ENCODE assay signal across 17 mouse cellular contexts in the genomic region with DNA sequence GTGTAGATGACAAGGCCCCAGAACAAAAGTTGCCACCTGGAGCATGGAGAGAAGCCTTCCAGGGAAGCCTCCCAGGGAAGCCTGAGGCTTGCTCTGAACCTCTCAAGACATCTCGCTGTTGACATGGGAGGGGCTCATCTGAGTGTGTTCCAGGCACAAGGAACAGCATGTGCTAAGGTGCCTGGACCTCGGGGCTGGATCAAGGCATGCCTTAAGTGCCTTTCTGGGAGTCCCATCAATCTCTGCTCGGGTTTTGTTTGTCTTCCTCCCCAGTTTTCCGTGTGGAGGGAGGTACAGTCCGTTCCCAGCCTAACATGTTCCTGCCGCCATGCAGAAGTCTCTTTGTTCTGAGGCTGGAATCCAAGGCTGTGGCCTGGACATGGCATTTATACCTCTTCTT. TPM values are rescaled to one million over a fixed set of nuclear protein-coding genes. Genes with fewer than 3 reads are reported as not detected.
A peak's percentile ranks its signal among the peaks of the same experiment; 100 is the strongest.
DNase-seq lines count a peak whose midpoint lies in the region; ATAC-seq and TF ChIP-seq lines count a peak whose summit lies in the region.
"Had no signal": no experiment of that assay in that cellular context is flagged by ENCODE, and none has a peak within 500 bp of the region (broad histone marks: within the 10 kb centered on the region; RNA-seq: fewer than 3 reads in every experiment).

No protein-coding gene starts in this region.

- H3K9ac ChIP-seq in heart, embryonic 12.5 days = no peak overlapping the region
- H3K9ac ChIP-seq in lung, embryonic 14.5 days = no peak overlapping the region
- H3K9ac ChIP-seq in intestine, embryonic 15.5 days = no peak overlapping the region
- H3K9ac ChIP-seq in forebrain, embryonic 13.5 days = no peak overlapping the region
- H3K9ac ChIP-seq: hindbrain, embryonic 13.5 days; liver, embryonic 14.5 days; neural tube, embryonic 13.5 days had no signal

- no peaks in the 10 kb centered on the region for H3K36me3 ChIP-seq in heart, embryonic 12.5 days
- no peaks in the 10 kb centered on the region for H3K36me3 ChIP-seq in lung, embryonic 14.5 days (ENCODE audit: insufficient read depth)
- no peaks in the 10 kb centered on the region for H3K36me3 ChIP-seq in intestine, embryonic 15.5 days
- no peaks in the 10 kb centered on the region for H3K36me3 ChIP-seq in forebrain, embryonic 13.5 days (ENCODE audit: poor library complexity, severe bottlenecking)
- H3K36me3 ChIP-seq: hindbrain, embryonic 13.5 days; neural tube, embryonic 13.5 days had no signal

- H3K27ac ChIP-seq in heart, embryonic 12.5 days (ENCODE audit: poor library complexity, severe bottlenecking) = 0 out of 2 replicates have a peak overlapping the region, but pooled peaks have one; percentile 26
- peak overlapping the region; percentile 75 for H3K27ac ChIP-seq in lung, embryonic 14.5 days (ENCODE audit: low read depth)
- peak overlapping the region; percentile 79 for H3K27ac ChIP-seq in intestine, embryonic 15.5 days
- no peak overlapping the region for H3K27ac ChIP-seq in forebrain, embryonic 13.5 days
- H3K27ac ChIP-seq: hindbrain, embryonic 13.5 days; neural tube, embryonic 13.5 days had no signal

- TF ChIP-seq CTCF in lung, embryonic 14.5 days (IDR thresholded peaks at IDR 0.05; ENCODE audit: low read depth) = no peak

- H3K4me2 ChIP-seq in heart, embryonic 12.5 days = no peak overlapping the region
- H3K4me2 ChIP-seq in lung, embryonic 14.5 days = no peak overlapping the region
- H3K4me2 ChIP-seq in intestine, embryonic 15.5 days (replicated peaks) = no peak overlapping the region
- no peak overlapping the region for H3K4me2 ChIP-seq in forebrain, embryonic 13.5 days
- H3K4me2 ChIP-seq: hindbrain, embryonic 13.5 days; neural tube, embryonic 13.5 days had no signal

- DNase-seq in heart, adult 11 months = no peak
- no peak for DNase-seq in lung, embryonic 14.5 days
- no peak for DNase-seq in lung, postnatal 10 days
- peak; percentile 43 for DNase-seq in skeletal muscle tissue, adult 2 months (ENCODE audit: low read depth, low spot score)
- no peak for DNase-seq in cerebellum, adult 11-12 months
- DNase-seq: cerebellum, adult 2 months; gastrocnemius, postnatal 25 days; kidney, postnatal 25 days; right cerebral cortex, adult 18-20 months had no signal

- no peak overlapping the region for H3K4me3 ChIP-seq in heart, embryonic 12.5 days
- H3K4me3 ChIP-seq in lung, embryonic 14.5 days (ENCODE audit: low read depth, low read length) = no peak overlapping the region
- H3K4me3 ChIP-seq in intestine, embryonic 15.5 days (replicated peaks) = no peak overlapping the region
- H3K4me3 ChIP-seq in forebrain, embryonic 13.5 days = no peak overlapping the region
- H3K4me3 ChIP-seq: hindbrain, embryonic 13.5 days; neural tube, embryonic 13.5 days had no signal

- peaks cover 54% of the 10 kb centered on the region for H3K4me1 ChIP-seq in heart, embryonic 12.5 days (replicated peaks)
- peaks cover 37% of the 10 kb centered on the region for H3K4me1 ChIP-seq in lung, embryonic 14.5 days (ENCODE audit: insufficient read depth)
- peaks cover 33% of the 10 kb centered on the region for H3K4me1 ChIP-seq in intestine, embryonic 15.5 days (replicated peaks)
- H3K4me1 ChIP-seq in forebrain, embryonic 13.5 days = peaks cover 34% of the 10 kb centered on the region

- 55% methylated on average over 6 of the region's 6 CpGs for WGBS in heart, embryonic 12.5 days
- WGBS in lung, embryonic 14.5 days = 21% methylated on average over 6 of the region's 6 CpGs
- WGBS in intestine, embryonic 15.5 days = 37% methylated on average over 6 of the region's 6 CpGs
- 81% methylated on average over 6 of the region's 6 CpGs for WGBS in forebrain, embryonic 13.5 days

- no peaks in the 10 kb centered on the region for H3K27me3 ChIP-seq in heart, embryonic 12.5 days (replicated peaks)
- no peaks in the 10 kb centered on the region for H3K27me3 ChIP-seq in lung, embryonic 14.5 days (ENCODE audit: insufficient read depth, low read length)
- H3K27me3 ChIP-seq in intestine, embryonic 15.5 days (replicated peaks) = no peaks in the 10 kb centered on the region
- H3K27me3 ChIP-seq in forebrain, embryonic 13.5 days = no peaks in the 10 kb centered on the region
- H3K27me3 ChIP-seq: hindbrain, embryonic 13.5 days; neural tube, embryonic 13.5 days had no signal

- no peaks in the 10 kb centered on the region for H3K9me3 ChIP-seq in heart, embryonic 12.5 days (replicated peaks)
- H3K9me3 ChIP-seq in lung, embryonic 14.5 days (ENCODE audit: low read depth, low read length) = no peaks in the 10 kb centered on the region
- no peaks in the 10 kb centered on the region for H3K9me3 ChIP-seq in intestine, embryonic 15.5 days
- H3K9me3 ChIP-seq in forebrain, embryonic 13.5 days (replicated peaks) = no peaks in the 10 kb centered on the region
- H3K9me3 ChIP-seq: hindbrain, embryonic 13.5 days; neural tube, embryonic 13.5 days had no signal

- no peak for ATAC-seq in heart, embryonic 12.5 days (ENCODE audit: insufficient number of reproducible peaks, low FRiP score)
- ATAC-seq in lung, embryonic 14.5 days (ENCODE audit: insufficient read depth) = no peak
- ATAC-seq in intestine, embryonic 15.5 days = no peak
- no peak for ATAC-seq in forebrain, embryonic 13.5 days
- ATAC-seq: forebrain, embryonic 14.5 days; midbrain, embryonic 16.5 days had no signal

RNA-seq across cellular contexts. Expression of a gene that starts 33.3 kb away (rescaled TPM):
- 19.9 and 22.1 TPM in 2 replicates for polyA plus RNA-seq in heart, embryonic 12.5 days (2016; fragmentation: Nextera tagmentation; extraction: Ambion mirVana)
- polyA plus RNA-seq in lung, embryonic 14.5 days (2014; fragmentation: Nextera tagmentation; extraction: Ambion mirVana) = 52.1 and 52.4 TPM in 2 replicates
- 46.7 and 53.5 TPM in 2 replicates for polyA plus RNA-seq in intestine, embryonic 15.5 days (2015; fragmentation: Nextera tagmentation; extraction: Ambion mirVana)
- 31.4 and 37.0 TPM in 2 replicates for polyA plus RNA-seq in forebrain, embryonic 13.5 days (2015; fragmentation: Nextera tagmentation; extraction: Ambion mirVana)
